Mouse (Mus musculus): ENCODE measurements around the gene Mrpl18.
"Not testable (repeated sequence)": the region's sequence is repeated elsewhere in the genome, so short reads cannot be mapped to it uniquely, and the experiment has no call there.

Mrpl18 gene

GRCm38 (mm10) chr17:12915881-12916583 lies at the start of gene Mrpl18:
Gene Mrpl18, minus strand, starts transcription at chr17:12916345.
- DNase-seq, result peak; percentile 98

- DNase-seq, result no peak
Observed at GRCm38 (mm10) chr17:12963476-12963875, 47.3 kb upstream of the Mrpl18 start.

DNA sequence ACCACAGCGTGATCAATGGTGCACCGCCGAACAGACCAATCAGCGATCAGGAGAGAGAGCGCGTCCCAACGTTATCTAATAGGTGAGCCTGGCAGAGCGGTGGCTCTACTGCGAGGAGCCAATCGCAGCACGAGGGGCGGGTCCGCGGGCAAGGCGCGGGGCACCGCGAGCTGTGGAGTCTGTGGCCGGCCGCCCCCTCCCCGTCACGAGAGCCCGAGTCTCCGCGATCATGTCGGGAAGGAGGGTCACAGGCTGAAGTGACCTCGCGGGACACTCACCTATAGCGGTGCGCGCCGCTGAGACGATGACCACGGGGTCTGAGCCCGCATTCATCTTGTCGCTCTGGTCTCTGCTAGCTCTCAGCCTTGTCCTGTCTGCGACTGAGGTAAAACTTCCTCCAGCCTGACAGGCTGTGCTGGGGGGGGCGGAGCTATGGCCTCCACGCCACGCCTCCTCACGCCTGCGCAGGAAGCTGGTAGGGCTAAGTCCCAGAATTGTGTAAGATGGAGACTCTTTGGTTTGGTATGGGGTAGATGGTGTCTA lies 44.3 kb upstream of the Mrpl18 start, which contains the start of gene Acat2:
TSS of gene Acat2 (minus strand) at position 417 of the 543 bp plus-strand sequence.
- peak; percentile 97 for DNase-seq

GRCm38 (mm10) chr17:12959377-12959776 lies 43.2 kb upstream of the Mrpl18 start:
- not testable (repeated sequence) for DNase-seq

DNA sequence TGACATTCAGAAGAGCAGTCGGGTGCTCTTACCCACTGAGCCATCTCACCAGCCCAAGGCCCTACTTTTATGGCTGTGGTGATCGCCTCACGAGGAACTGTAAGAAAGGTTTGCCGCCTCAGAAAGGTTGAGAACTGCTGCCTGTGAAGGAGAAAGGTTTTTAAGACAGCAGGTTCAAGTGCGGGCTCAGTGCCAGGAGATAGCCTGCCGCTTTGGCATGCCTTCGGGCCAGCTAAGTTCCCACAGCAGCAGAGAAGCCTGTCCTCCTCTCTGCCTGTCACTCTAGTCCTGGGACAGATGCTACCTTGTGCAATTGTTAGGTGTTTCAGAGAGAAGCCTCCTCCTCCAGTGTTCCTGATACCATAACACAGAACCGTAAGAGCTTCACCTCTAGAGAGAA lies 40.5 kb upstream of the Mrpl18 start:
- DNase-seq, result peak; percentile 45

DNA sequence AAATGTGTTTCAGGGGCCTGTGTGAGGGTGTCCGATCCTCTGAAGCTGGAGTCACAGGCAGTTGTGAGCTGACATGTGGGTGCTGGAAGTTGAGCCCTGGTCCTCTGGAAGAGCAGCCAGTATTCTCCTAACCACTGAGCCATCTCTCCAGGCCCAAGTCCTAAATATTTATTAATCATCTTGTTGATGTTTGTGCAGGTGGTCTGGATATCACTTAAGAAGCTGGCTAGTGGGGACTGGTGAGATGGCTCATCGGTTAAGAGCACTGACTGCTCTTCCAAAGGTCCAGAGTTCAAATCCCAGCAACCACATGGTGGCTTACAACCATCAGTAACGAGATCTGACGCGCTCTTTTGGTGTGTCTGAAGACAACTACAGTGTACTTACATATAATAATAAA lies 33.5 kb upstream of the Mrpl18 start:
- DNase-seq, result no peak

GRCm38 (mm10) chr17:12942459-12943162 lies 26.5 kb upstream of the Mrpl18 start:
- DNase-seq, result no peak

GRCm38 (mm10) chr17:12941543-12942260 lies 25.6 kb upstream of the Mrpl18 start:
- DNase-seq, result no peak

GRCm38 (mm10) chr17:12940151-12940805 lies 24.1 kb upstream of the Mrpl18 start, which contains the start of gene Acat3:
Gene Acat3, minus strand, starts transcription at chr17:12940600.
- DNase-seq, result peak; percentile 49

GRCm38 (mm10) chr17:12939377-12940148 lies 23.4 kb upstream of the Mrpl18 start:
- DNase-seq, result not testable (repeated sequence)

DNA sequence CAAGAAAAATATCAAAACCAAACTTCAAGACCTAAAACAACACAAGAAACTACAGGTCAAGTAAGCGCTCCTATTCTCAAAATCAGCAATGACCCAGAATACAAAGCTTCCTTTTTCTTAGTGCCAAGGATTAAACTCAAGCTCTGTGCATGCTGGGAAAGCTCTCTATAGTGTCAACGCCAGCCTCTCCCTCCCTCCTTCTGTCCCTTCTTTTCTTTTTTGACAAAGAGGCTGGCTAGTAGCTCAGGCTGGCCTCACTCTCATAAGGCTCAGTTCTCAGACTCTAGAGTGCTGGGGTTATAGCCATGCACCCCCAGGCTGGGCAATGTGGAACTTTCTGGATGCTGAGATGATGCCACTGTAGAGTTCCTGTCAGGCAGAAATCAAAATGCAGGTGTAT lies 21.9 kb upstream of the Mrpl18 start:
- no peak for DNase-seq

DNA sequence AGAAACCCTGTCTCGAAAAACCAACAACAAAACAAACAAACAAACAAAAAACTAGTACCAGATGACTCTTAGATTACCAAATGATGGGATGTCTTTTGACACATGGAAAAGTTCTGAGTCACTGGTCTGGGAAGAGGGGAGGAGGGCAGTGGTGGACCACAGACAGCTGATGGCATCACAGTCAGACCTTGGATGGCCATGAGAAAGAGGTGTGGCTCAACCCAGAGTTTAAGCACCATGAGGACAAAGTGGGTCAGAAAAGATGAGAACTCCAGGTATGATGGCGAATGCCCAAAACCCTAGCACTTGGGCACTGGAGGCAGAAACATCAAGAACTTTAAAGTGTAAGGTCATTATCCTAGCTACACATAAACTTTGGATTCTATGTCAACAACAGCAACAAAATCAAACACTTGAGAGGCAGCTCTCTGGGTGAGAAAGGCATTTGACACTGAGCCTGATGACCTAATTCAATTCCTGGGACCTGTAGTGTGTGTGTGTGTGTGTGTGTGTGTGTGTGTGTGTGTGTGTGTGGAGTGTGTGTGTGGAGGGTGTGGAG lies 21.3 kb upstream of the Mrpl18 start:
- DNase-seq, result no peak

- no peak for DNase-seq
Observed at GRCm38 (mm10) chr17:12935719-12936118, 19.6 kb upstream of the Mrpl18 start.

GRCm38 (mm10) chr17:12931576-12931975 lies 15.4 kb upstream of the Mrpl18 start:
- DNase-seq, result not testable (repeated sequence)

GRCm38 (mm10) chr17:12925703-12926180 lies 9.6 kb upstream of the Mrpl18 start:
- DNase-seq, result no peak

DNA sequence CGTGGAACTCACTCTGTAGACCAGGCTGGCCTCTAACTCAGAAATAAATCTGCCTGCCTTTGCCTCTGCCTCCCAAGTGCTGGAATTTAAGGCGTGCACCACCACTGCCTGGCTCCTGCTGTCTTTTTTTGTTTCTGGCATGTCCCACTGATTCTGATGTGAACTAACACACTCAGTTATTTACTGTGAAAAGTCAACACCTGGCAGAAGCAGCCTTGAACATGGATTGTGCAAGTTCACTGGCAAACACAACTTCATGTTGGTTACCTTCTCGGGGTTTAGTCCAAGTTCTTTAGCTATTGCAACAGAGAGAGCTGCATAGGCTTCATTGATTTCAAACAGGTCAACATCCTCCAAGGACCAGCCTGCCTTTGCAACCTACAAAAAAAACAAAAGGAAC lies 8.9 kb upstream of the Mrpl18 start:
- DNase-seq, result no peak

GRCm38 (mm10) chr17:12921073-12921472 lies 4.9 kb upstream of the Mrpl18 start:
- no peak for DNase-seq

- no peak for DNase-seq
Observed at GRCm38 (mm10) chr17:12916588-12917380, 639 bp upstream of the Mrpl18 start.

GRCm38 (mm10) chr17:12915488-12915880 lies 661 bp downstream of the Mrpl18 start, which contains the start of gene Tcp1:
Gene Tcp1, plus strand, starts transcription at chr17:12915701.
- DNase-seq, result no peak

DNA sequence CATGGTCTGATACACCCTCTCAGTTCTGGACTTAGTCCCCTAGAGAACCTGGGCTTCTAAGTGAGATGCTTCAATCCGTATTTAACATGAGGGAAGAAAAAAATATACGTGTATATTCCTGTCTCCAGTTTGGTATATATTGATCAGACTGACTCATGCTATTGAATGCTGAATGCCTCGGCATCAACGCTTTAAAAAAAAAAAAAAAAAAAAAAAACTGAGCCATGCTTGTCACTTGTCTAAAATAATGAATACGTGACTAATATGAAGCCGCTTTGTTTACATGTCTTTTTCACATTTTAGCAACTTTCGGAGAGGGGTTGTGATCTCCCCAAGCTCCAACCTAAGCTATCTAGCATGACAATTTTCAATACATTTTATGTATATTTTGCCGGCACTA lies 5.8 kb downstream of the Mrpl18 start:
- no peak for DNase-seq
